Mouse (Mus musculus): ENCODE results near the gene Orm2. TPM values are rescaled to one million over a fixed set of nuclear protein-coding genes. Genes with fewer than 3 reads are reported as not detected.

Gene Orm2
- polyA plus RNA-seq, 1 experiment from 2014 or later, result not detected

- no peaks in the 10 kb centered on the region for H3K27me3 ChIP-seq (replicated peaks; ENCODE audit: control insufficient read depth, insufficient read depth, low read length)
- ATAC-seq, result no peak
Measured at GRCm38 (mm10) chr4:63344295-63344694, 18.0 kb upstream of the Orm2 start, which contains the start of gene Orm1. TSS of gene Orm1 (plus strand) at chr4:63344560.

GRCm38 (mm10) chr4:63345261-63345660 is 17.0 kb upstream of the Orm2 start:
- Histone ChIP-seq H3K4me2 (ENCODE audit: low read length) (no peak overlapping the region), H3K27ac (ENCODE audit: low read depth, low read length) (no peak overlapping the region), H3K9ac (ENCODE audit: low read length) (no peak overlapping the region), H3K9me3 (replicated peaks; ENCODE audit: control insufficient read depth, low read length) (no peaks in the 10 kb centered on the region), H3K36me3 (ENCODE audit: control insufficient read depth, insufficient read depth, low read length) (no peaks in the 10 kb centered on the region), H3K4me3 (ENCODE audit: low read depth, low read length) (no peak overlapping the region), H3K27me3 (replicated peaks; ENCODE audit: control insufficient read depth, insufficient read depth, low read length) (no peaks in the 10 kb centered on the region), H3K4me1 (ENCODE audit: control insufficient read depth, insufficient read depth, low read length) (no peaks in the 10 kb centered on the region)
- ATAC-seq, result no peak
- DNase-seq (ENCODE audit: low spot score), result no peak

More at GRCm38 (mm10) chr4:63344295-63344694, 18.0 kb upstream of the Orm2 start, which contains the start of gene Orm1:
- no peaks in the 10 kb centered on the region for H3K36me3 ChIP-seq (ENCODE audit: control insufficient read depth, insufficient read depth, low read length)
- no peak within 1 kb of the TSS for H3K4me2 ChIP-seq (ENCODE audit: low read length)
- no peak within 1 kb of the TSS for H3K4me3 ChIP-seq (ENCODE audit: low read depth, low read length)
- no peaks in the 10 kb centered on the region for H3K4me1 ChIP-seq (ENCODE audit: control insufficient read depth, insufficient read depth, low read length)
- H3K27ac ChIP-seq (ENCODE audit: low read depth, low read length), result no peak within 1 kb of the TSS
- 88% methylated on average over 8 of the region's 8 CpGs for WGBS
- no peak within 1 kb of the TSS for H3K9ac ChIP-seq (ENCODE audit: low read length)
- no peak for DNase-seq (ENCODE audit: low spot score)
- H3K9me3 ChIP-seq (replicated peaks; ENCODE audit: control insufficient read depth, low read length), result no peaks in the 10 kb centered on the region

- Histone ChIP-seq H3K4me2 (ENCODE audit: low read length) (no peak overlapping the region), H3K27me3 (replicated peaks; ENCODE audit: control insufficient read depth, insufficient read depth, low read length) (no peaks in the 10 kb centered on the region), H3K27ac (ENCODE audit: low read depth, low read length) (no peak overlapping the region), H3K9me3 (replicated peaks; ENCODE audit: control insufficient read depth, low read length) (no peaks in the 10 kb centered on the region), H3K4me1 (ENCODE audit: control insufficient read depth, insufficient read depth, low read length) (no peaks in the 10 kb centered on the region), H3K36me3 (ENCODE audit: control insufficient read depth, insufficient read depth, low read length) (no peaks in the 10 kb centered on the region), H3K4me3 (ENCODE audit: low read depth, low read length) (no peak overlapping the region), H3K9ac (ENCODE audit: low read length) (no peak overlapping the region)
- DNase-seq (ENCODE audit: low spot score), result no peak
- WGBS, result 91% methylated on average over 4 of the region's 4 CpGs
- ATAC-seq, result no peak
Measured at GRCm38 (mm10) chr4:63346659-63347058, 15.6 kb upstream of the Orm2 start.

- Histone ChIP-seq H3K4me1 (ENCODE audit: control insufficient read depth, insufficient read depth, low read length) (no peaks in the 10 kb centered on the region), H3K4me2 (ENCODE audit: low read length) (no peak overlapping the region), H3K9me3 (replicated peaks; ENCODE audit: control insufficient read depth, low read length) (no peaks in the 10 kb centered on the region), H3K27me3 (replicated peaks; ENCODE audit: control insufficient read depth, insufficient read depth, low read length) (no peaks in the 10 kb centered on the region), H3K4me3 (ENCODE audit: low read depth, low read length) (no peak overlapping the region), H3K9ac (ENCODE audit: low read length) (no peak overlapping the region), H3K27ac (ENCODE audit: low read depth, low read length) (no peak overlapping the region), H3K36me3 (ENCODE audit: control insufficient read depth, insufficient read depth, low read length) (no peaks in the 10 kb centered on the region)
- 71% methylated on average over 6 of the region's 6 CpGs for WGBS
- DNase-seq (ENCODE audit: low spot score), result no peak
- ATAC-seq, result no peak
Measured at GRCm38 (mm10) chr4:63348524-63348923, 13.7 kb upstream of the Orm2 start.

GRCm38 (mm10) chr4:63355877-63356665 is 6.2 kb upstream of the Orm2 start, which contains the start of gene Orm3:
TSS of gene Orm3 (plus strand) at chr4:63356162.
- Histone ChIP-seq H3K9ac (ENCODE audit: low read length) (no peak within 1 kb of the TSS), H3K27me3 (replicated peaks; ENCODE audit: control insufficient read depth, insufficient read depth, low read length) (no peaks in the 10 kb centered on the region), H3K4me2 (ENCODE audit: low read length) (no peak within 1 kb of the TSS), H3K36me3 (ENCODE audit: control insufficient read depth, insufficient read depth, low read length) (no peaks in the 10 kb centered on the region), H3K4me3 (ENCODE audit: low read depth, low read length) (no peak within 1 kb of the TSS), H3K27ac (ENCODE audit: low read depth, low read length) (no peak within 1 kb of the TSS), H3K9me3 (replicated peaks; ENCODE audit: control insufficient read depth, low read length) (no peaks in the 10 kb centered on the region), H3K4me1 (ENCODE audit: control insufficient read depth, insufficient read depth, low read length) (no peaks in the 10 kb centered on the region)
- WGBS, result 80% methylated on average over 4 of the region's 4 CpGs
- DNase-seq (ENCODE audit: low spot score) (no peak), ATAC-seq (no peak)

- no peak for ATAC-seq
- 60% methylated on average over 2 of the region's 2 CpGs for WGBS
Measured at GRCm38 (mm10) chr4:63356981-63357570, 5.2 kb upstream of the Orm2 start.

GRCm38 (mm10) chr4:63359861-63360260 is 2.4 kb upstream of the Orm2 start:
- no peak for DNase-seq (ENCODE audit: low spot score)
- no peaks in the 10 kb centered on the region for H3K27me3 ChIP-seq (replicated peaks; ENCODE audit: control insufficient read depth, insufficient read depth, low read length)
- no peaks in the 10 kb centered on the region for H3K9me3 ChIP-seq (replicated peaks; ENCODE audit: control insufficient read depth, low read length)
- H3K9ac ChIP-seq (ENCODE audit: low read length), result no peak overlapping the region
- H3K36me3 ChIP-seq (ENCODE audit: control insufficient read depth, insufficient read depth, low read length), result no peaks in the 10 kb centered on the region
- 82% methylated on average over 6 of the region's 6 CpGs for WGBS
- no peaks in the 10 kb centered on the region for H3K4me1 ChIP-seq (ENCODE audit: control insufficient read depth, insufficient read depth, low read length)
- H3K27ac ChIP-seq (ENCODE audit: low read depth, low read length), result no peak overlapping the region
- H3K4me3 ChIP-seq (ENCODE audit: low read depth, low read length), result no peak overlapping the region
- no peak for ATAC-seq
- H3K4me2 ChIP-seq (ENCODE audit: low read length), result no peak overlapping the region

More at GRCm38 (mm10) chr4:63356981-63357570, 5.2 kb upstream of the Orm2 start:
- Histone ChIP-seq H3K4me3 (ENCODE audit: low read depth, low read length) (no peak overlapping the region), H3K4me1 (ENCODE audit: control insufficient read depth, insufficient read depth, low read length) (no peaks in the 10 kb centered on the region), H3K9me3 (replicated peaks; ENCODE audit: control insufficient read depth, low read length) (no peaks in the 10 kb centered on the region), H3K9ac (ENCODE audit: low read length) (no peak overlapping the region), H3K27ac (ENCODE audit: low read depth, low read length) (no peak overlapping the region), H3K4me2 (ENCODE audit: low read length) (no peak overlapping the region), H3K27me3 (replicated peaks; ENCODE audit: control insufficient read depth, insufficient read depth, low read length) (no peaks in the 10 kb centered on the region), H3K36me3 (ENCODE audit: control insufficient read depth, insufficient read depth, low read length) (no peaks in the 10 kb centered on the region)
- DNase-seq (ENCODE audit: low spot score), result no peak

GRCm38 (mm10) chr4:63368577-63368976 is 6.3 kb downstream of the Orm2 start:
- Histone ChIP-seq H3K27ac (ENCODE audit: low read depth, low read length) (no peak overlapping the region), H3K4me1 (ENCODE audit: control insufficient read depth, insufficient read depth, low read length) (no peaks in the 10 kb centered on the region), H3K9ac (ENCODE audit: low read length) (no peak overlapping the region), H3K4me2 (ENCODE audit: low read length) (no peak overlapping the region), H3K4me3 (ENCODE audit: low read depth, low read length) (no peak overlapping the region), H3K9me3 (replicated peaks; ENCODE audit: control insufficient read depth, low read length) (no peaks in the 10 kb centered on the region), H3K36me3 (ENCODE audit: control insufficient read depth, insufficient read depth, low read length) (peaks cover 58% of the 10 kb centered on the region), H3K27me3 (replicated peaks; ENCODE audit: control insufficient read depth, insufficient read depth, low read length) (no peaks in the 10 kb centered on the region)
- ATAC-seq, result peak; percentile 83
- peak; percentile 82 for DNase-seq (ENCODE audit: low spot score)
- WGBS, result 10% methylated on average over 4 of the region's 4 CpGs

GRCm38 (mm10) chr4:63370897-63371296 is 8.6 kb downstream of the Orm2 start:
- no peak for DNase-seq (ENCODE audit: low spot score)
- peaks cover 80% of the 10 kb centered on the region for H3K36me3 ChIP-seq (ENCODE audit: control insufficient read depth, insufficient read depth, low read length)
- ATAC-seq, result no peak
- no peaks in the 10 kb centered on the region for H3K27me3 ChIP-seq (replicated peaks; ENCODE audit: control insufficient read depth, insufficient read depth, low read length)
- no peak overlapping the region; the same call in 1 of the 2 replicates for H3K27ac ChIP-seq (ENCODE audit: low read depth, low read length)
- no peak overlapping the region for H3K4me3 ChIP-seq (ENCODE audit: low read depth, low read length)
- 45% methylated on average over 7 of the region's 7 CpGs for WGBS
- no peak overlapping the region for H3K4me2 ChIP-seq (ENCODE audit: low read length)
- H3K9me3 ChIP-seq (replicated peaks; ENCODE audit: control insufficient read depth, low read length), result no peaks in the 10 kb centered on the region
- no peak overlapping the region for H3K9ac ChIP-seq (ENCODE audit: low read length)
- no peaks in the 10 kb centered on the region for H3K4me1 ChIP-seq (ENCODE audit: control insufficient read depth, insufficient read depth, low read length)
